Mouse (Mus musculus) monocyte, adult 5-6 weeks (primary cell): ENCODE data around the gene Adprhl1. TPM values are rescaled to one million over a fixed set of nuclear protein-coding genes. Genes with fewer than 3 reads are reported as not detected.

Source experiments
- ATAC-seq: fragments of 153-309, 156-312 bp; replicated peaks from 2 replicates; pipeline ENCODE4 v1.8.0; 2017; ENCODE audit warnings: mild to moderate bottlenecking; ENCODE audit not compliant: low TSS enrichment, insufficient number of reproducible peaks, severe bottlenecking, poor library complexity, low FRiP score
- total RNA-seq: library from RNA; stranded (forward); fragments of 200-1000, 200-491, 200-594 nt; gene quantifications from 3 replicates; pipeline ENCODE4 v1.2.3, GENCODE M21; 2017

Gene Adprhl1
- total RNA-seq, 1 experiment from 2014 or later = not detected

- ATAC-seq = no peak
Observed at GRCm38 (mm10) chr8:13202806-13203205, 51.2 kb downstream of the Adprhl1 start.

GRCm38 (mm10) chr8:13202041-13202440 lies 51.9 kb downstream of the Adprhl1 start:
- ATAC-seq = no peak

- ATAC-seq = no peak
Observed at GRCm38 (mm10) chr8:13201013-13201334, 53.0 kb downstream of the Adprhl1 start.

GRCm38 (mm10) chr8:13200301-13201012 lies 53.5 kb downstream of the Adprhl1 start, which contains the start of gene Grtp1:
TSS of gene Grtp1 (minus strand) at chr8:13200620.
- no peak for ATAC-seq

GRCm38 (mm10) chr8:13199385-13200061 lies 54.4 kb downstream of the Adprhl1 start:
- ATAC-seq = no peak

GRCm38 (mm10) chr8:13197493-13197892 lies 56.5 kb downstream of the Adprhl1 start:
- ATAC-seq = no peak

- no peak for ATAC-seq
Observed at GRCm38 (mm10) chr8:13194818-13195217, 59.1 kb downstream of the Adprhl1 start.

GRCm38 (mm10) chr8:13190235-13190634 lies 63.7 kb downstream of the Adprhl1 start:
- ATAC-seq = no peak

GRCm38 (mm10) chr8:13188857-13189256 lies 65.1 kb downstream of the Adprhl1 start:
- ATAC-seq = no peak

- no peak for ATAC-seq
Observed at GRCm38 (mm10) chr8:13188052-13188555, 65.9 kb downstream of the Adprhl1 start.

GRCm38 (mm10) chr8:13187638-13188037 lies 66.3 kb downstream of the Adprhl1 start:
- ATAC-seq = no peak

- no peak for ATAC-seq
Observed at GRCm38 (mm10) chr8:13187229-13187628, 66.7 kb downstream of the Adprhl1 start.

GRCm38 (mm10) chr8:13186819-13187218 lies 67.1 kb downstream of the Adprhl1 start:
- ATAC-seq = no peak

GRCm38 (mm10) chr8:13181691-13181976 lies 72.3 kb downstream of the Adprhl1 start:
- ATAC-seq = no peak

- no peak for ATAC-seq
Observed at GRCm38 (mm10) chr8:13180911-13181690, 72.9 kb downstream of the Adprhl1 start.

- ATAC-seq = no peak
Observed at GRCm38 (mm10) chr8:13180408-13180807, 73.6 kb downstream of the Adprhl1 start.

GRCm38 (mm10) chr8:13179948-13180347 lies 74.0 kb downstream of the Adprhl1 start:
- no peak for ATAC-seq

- ATAC-seq = no peak
Observed at GRCm38 (mm10) chr8:13179482-13179881, 74.5 kb downstream of the Adprhl1 start.

GRCm38 (mm10) chr8:13178137-13178536 lies 75.8 kb downstream of the Adprhl1 start:
- no peak for ATAC-seq
